Mouse (Mus musculus) cerebellum, adult 2 months (tissue): ENCODE data around the gene Dusp22. TPM values are rescaled to one million over a fixed set of nuclear protein-coding genes. Genes with fewer than 3 reads are reported as not detected.

Source experiments
- DNase-seq, 2 experiments: peaks; one replicate each; pipeline ENCODE4 v3.0.0; 2021
- H3K27ac ChIP-seq: fragments of 200-500 bp; 2 replicates; pipeline ENCODE4 v1.5.1; 2012; ENCODE audit warnings: low read length, control low read depth, inconsistent platforms; ENCODE audit not compliant: insufficient read depth
- H3K27me3 ChIP-seq: fragments of 200-500 bp; 2 replicates; pipeline ENCODE4 v1.6.1; 2012; ENCODE audit warnings: inconsistent platforms, mild to moderate bottlenecking, low read length, moderate library complexity; ENCODE audit not compliant: control insufficient read depth, insufficient read depth
- H3K4me1 ChIP-seq: fragments of 200-500 bp; 2 replicates; pipeline ENCODE4 v1.6.1; 2011; ENCODE audit warnings: low read length; ENCODE audit not compliant: control insufficient read depth, insufficient read depth
- H3K4me3 ChIP-seq: fragments of 200-500 bp; replicated peaks from 2 replicates; pipeline ENCODE3; 2011; ENCODE audit warnings: mild to moderate bottlenecking, low read depth, low read length, control low read depth; ENCODE audit not compliant: insufficient read depth
- CTCF ChIP-seq: fragments of 200-500 bp; IDR thresholded peaks from 2 replicates; pipeline ENCODE4 v1.5.1; 2011; ENCODE audit warnings: low read depth, mild to moderate bottlenecking, control low read depth, low read length, moderate library complexity, borderline replicate concordance; ENCODE audit not compliant: insufficient read depth
- POLR2A ChIP-seq: fragments of 200-500 bp; IDR thresholded peaks from 2 replicates; pipeline ENCODE4 v1.6.1; 2011; ENCODE audit warnings: low read length, control low read depth, borderline replicate concordance; ENCODE audit not compliant: insufficient read depth
- WGBS: fragments of 180-500 bp; shearing (Covaris S2); methylation state at CpG from one replicate; pipeline ENCODE4 v1.1.7; 2018; 5-methylcytosine and 5-hydroxymethylcytosine counted together
- polyA plus RNA-seq: library from polyadenylated mRNA; depleted of rRNA; stranded (reverse); fragments of >200 nt; gene quantifications from 2 replicates; pipeline ENCODE4 v1.2.3, GENCODE M21; 2012

Gene Dusp22
- polyA plus RNA-seq, 1 experiment: 28.1 TPM

DNA sequence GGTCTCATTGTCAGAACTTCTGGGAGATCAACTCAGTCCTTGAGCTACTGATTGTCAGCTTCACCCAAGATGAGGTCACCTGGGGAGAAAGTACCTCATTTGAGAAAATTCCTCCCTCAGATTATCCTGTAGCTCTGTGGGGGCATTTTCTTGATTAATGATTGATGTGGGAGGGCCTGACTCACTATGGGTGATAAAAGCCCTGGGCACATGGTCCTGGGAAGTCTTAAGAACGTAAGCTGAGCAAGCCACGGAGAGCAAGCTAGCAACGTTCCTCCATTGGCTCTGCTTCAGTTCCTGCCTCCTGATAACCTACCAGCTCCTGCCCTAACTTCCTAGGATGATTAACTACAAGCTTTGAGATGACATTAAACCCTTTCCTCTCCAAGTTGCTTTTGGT is 53.8 kb downstream of the Dusp22 start:
- H3K27me3 ChIP-seq: no peaks in the 10 kb centered on the region; the same call in 1 of the 2 replicates
- DNase-seq: no peak
- no peak overlapping the region for H3K4me3 ChIP-seq
- no peaks in the 10 kb centered on the region; the same call in 1 of the 2 replicates for H3K4me1 ChIP-seq
- TF ChIP-seq CTCF (no peak), POLR2A (no peak)
- WGBS: 88% methylated on average over 3 of the region's 3 CpGs
- no peak overlapping the region for H3K27ac ChIP-seq

DNA sequence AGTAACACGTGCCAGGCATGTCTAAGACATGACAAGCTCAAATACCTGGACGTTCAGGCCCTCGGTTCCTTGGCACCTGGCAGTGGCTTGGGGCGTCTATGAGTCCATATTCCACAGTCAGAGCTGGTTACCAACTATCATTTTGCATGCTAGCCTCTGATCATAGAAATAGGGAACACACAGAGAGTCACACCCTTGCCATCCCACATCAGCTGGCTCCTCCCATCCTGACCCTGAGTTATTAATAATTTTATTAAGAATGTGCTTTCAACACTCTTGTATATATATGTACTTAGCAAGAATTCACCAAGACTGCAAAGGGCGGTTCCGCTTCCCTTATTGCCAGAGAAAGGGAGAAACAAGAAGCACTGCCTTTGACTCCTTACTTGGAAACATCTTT is 54.8 kb downstream of the Dusp22 start:
- no peaks in the 10 kb centered on the region; the same call in 1 of the 2 replicates for H3K27me3 ChIP-seq
- no peaks in the 10 kb centered on the region; the same call in 1 of the 2 replicates for H3K4me1 ChIP-seq
- DNase-seq: no peak
- TF ChIP-seq POLR2A: no peak
- TF ChIP-seq CTCF: no peak
- no peak overlapping the region for H3K4me3 ChIP-seq
- WGBS: 93% methylated on average over 6 of the region's 6 CpGs
- H3K27ac ChIP-seq: no peak overlapping the region

DNA sequence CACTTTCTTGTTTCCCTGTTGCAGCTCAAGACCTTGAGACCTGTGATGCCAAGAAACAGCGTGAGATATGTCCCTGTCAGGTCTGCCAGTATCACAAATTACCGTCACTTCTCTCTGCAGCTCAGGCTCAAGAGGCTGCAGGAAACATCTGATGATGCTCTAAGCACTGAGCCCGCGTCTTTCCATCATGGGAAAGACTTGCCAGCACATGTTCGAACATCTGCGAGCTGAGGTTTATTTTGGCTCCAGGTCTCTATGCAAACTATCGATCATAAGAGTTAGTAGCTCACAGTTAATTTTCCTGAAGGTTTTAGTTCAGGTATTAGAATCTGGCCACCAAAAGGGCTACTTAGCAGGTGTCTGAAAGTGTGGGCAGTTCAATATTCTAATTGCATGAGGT is 55.3 kb downstream of the Dusp22 start:
- no peaks in the 10 kb centered on the region; the same call in 1 of the 2 replicates for H3K27me3 ChIP-seq
- TF ChIP-seq CTCF (no peak), POLR2A (no peak)
- H3K4me3 ChIP-seq: no peak overlapping the region
- no peaks in the 10 kb centered on the region; the same call in 1 of the 2 replicates for H3K4me1 ChIP-seq
- no peak overlapping the region for H3K27ac ChIP-seq
- WGBS: 77% methylated on average over 7 of the region's 7 CpGs
- DNase-seq: no peak

DNA sequence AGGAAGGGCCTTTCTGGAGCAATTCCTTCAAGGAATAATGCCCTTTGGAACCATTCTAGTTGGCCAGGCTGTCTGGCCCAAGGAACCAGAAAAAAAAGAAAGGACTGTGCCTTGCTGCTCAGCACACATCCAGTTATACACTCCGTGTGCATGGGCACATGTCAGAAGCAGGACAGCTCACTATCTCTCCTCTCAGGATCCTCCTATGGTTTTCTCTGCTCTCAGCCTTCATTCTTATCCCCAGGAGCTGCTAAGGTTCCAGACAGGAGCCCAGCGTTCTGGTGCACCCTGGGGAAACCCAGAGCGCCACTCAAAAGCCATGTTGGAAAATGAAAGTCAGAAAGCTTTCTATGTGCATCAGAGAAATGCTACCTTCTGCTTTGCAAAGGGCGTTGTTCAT is 55.8 kb downstream of the Dusp22 start:
- no peaks in the 10 kb centered on the region; the same call in 1 of the 2 replicates for H3K4me1 ChIP-seq
- WGBS: 76% methylated on average over 4 of the region's 4 CpGs

GRCm38 (mm10) chr13:30716611-30717010 is 56.8 kb downstream of the Dusp22 start:
- WGBS: 8% methylated on average over 5 of the region's 5 CpGs
- Histone ChIP-seq H3K27ac (no peak overlapping the region), H3K27me3 (no peaks in the 10 kb centered on the region; the same call in 1 of the 2 replicates), H3K4me1 (no peaks in the 10 kb centered on the region; the same call in 1 of the 2 replicates), H3K4me3 (no peak overlapping the region)
- no peak for DNase-seq
- TF ChIP-seq POLR2A (no peak), CTCF (no peak)

More for the DNA sequence above, 55.8 kb downstream of the Dusp22 start:
- H3K4me3 ChIP-seq: no peak overlapping the region
- no peaks in the 10 kb centered on the region; the same call in 1 of the 2 replicates for H3K27me3 ChIP-seq
- no peak for DNase-seq
- no peak for TF ChIP-seq CTCF
- TF ChIP-seq POLR2A: no peak
- no peak overlapping the region for H3K27ac ChIP-seq

- 38% methylated on average over 7 of the region's 7 CpGs for WGBS
- Histone ChIP-seq H3K27me3 (no peaks in the 10 kb centered on the region; the same call in 1 of the 2 replicates), H3K4me1 (no peaks in the 10 kb centered on the region; the same call in 1 of the 2 replicates), H3K27ac (no peak overlapping the region), H3K4me3 (no peak overlapping the region)
- no peak for DNase-seq
- TF ChIP-seq POLR2A (no peak), CTCF (no peak)
Measured at GRCm38 (mm10) chr13:30722601-30723000, 62.8 kb downstream of the Dusp22 start.

- Histone ChIP-seq H3K27me3 (no peaks in the 10 kb centered on the region), H3K4me1 (no peaks in the 10 kb centered on the region; the same call in 1 of the 2 replicates), H3K27ac (no peak overlapping the region), H3K4me3 (no peak overlapping the region)
- DNase-seq: no peak
- no peak for TF ChIP-seq POLR2A
- TF ChIP-seq CTCF: no peak
- 42% methylated on average over 5 of the region's 5 CpGs for WGBS
Measured at GRCm38 (mm10) chr13:30723258-30723657, 63.5 kb downstream of the Dusp22 start.

DNA sequence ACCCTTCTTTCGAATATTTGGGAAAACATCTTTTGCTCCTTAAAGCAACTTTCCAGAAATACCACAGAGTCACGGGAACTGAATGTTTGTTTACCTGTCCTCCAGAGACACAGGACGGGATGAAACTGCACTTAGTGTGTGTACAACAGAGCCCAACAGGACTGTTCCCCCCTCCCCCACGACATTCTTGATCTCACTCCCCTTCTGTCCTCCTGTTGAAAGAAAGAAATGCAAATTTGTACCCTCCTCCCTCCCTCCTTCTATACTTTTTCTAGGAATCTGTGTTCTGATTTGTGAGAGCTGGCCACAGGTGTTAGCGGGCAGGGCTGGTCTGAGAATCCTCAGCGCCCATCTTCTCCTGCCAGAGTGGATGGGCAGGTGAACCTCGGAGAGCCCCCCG is 64.1 kb downstream of the Dusp22 start:
- no peak for DNase-seq
- no peaks in the 10 kb centered on the region for H3K27me3 ChIP-seq
- no peak for TF ChIP-seq POLR2A
- no peak for TF ChIP-seq CTCF
- no peak overlapping the region for H3K27ac ChIP-seq
- no peaks in the 10 kb centered on the region; the same call in 1 of the 2 replicates for H3K4me1 ChIP-seq
- H3K4me3 ChIP-seq: no peak overlapping the region
- WGBS: 66% methylated on average over 8 of the region's 8 CpGs
